Mouse (Mus musculus) retina, adult 2 months (tissue): ENCODE measurements at regions not wholly inside any gene's neighbourhood (a gene's known extent, or its start where the extent isn't known, plus 50 kb on each side); places are given as distances from the start of the nearest gene placed in this dataset.
A peak's percentile ranks its signal among the peaks of the same experiment; 100 is the strongest.

Source experiments
- DNase-seq: peaks from one replicate; pipeline ENCODE4 v3.0.0-alpha.2; 2012; ENCODE audit warnings: low read depth, low spot score

DNA sequence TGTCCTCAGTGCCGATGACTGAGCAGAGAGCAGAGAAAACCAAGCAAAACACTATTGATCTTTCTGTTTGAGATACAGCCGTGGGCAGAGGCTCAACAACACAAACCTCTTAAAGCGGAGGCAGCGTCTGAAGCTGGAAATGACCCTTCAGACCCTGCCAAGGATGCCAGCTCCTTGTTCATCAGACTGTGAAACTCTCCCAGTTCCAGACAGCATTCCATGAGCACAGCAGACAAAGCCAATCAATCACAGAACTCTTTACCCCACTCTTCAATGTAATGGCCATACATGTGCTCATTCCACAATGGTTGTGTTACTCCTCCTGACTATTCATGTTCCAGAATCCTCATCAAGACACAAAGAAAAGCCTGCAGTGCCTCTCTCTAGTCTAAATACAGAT is 73.5 kb downstream of the Tmem114 start:
- DNase-seq: no peak

- DNase-seq: no peak
Observed at GRCm38 (mm10) chr16:8349148-8349547, 75.8 kb downstream of the Tmem114 start.

- no peak for DNase-seq
Observed at GRCm38 (mm10) chr16:8348645-8349044, 76.3 kb downstream of the Tmem114 start.

- DNase-seq: no peak
Observed at GRCm38 (mm10) chr16:8345216-8345615, 79.7 kb downstream of the Tmem114 start.

- peak; percentile 4 for DNase-seq
Observed at GRCm38 (mm10) chr16:8333081-8333710, 91.7 kb downstream of the Tmem114 start.

GRCm38 (mm10) chr16:8311996-8312395 is 112.9 kb downstream of the Tmem114 start:
- DNase-seq: no peak

GRCm38 (mm10) chr16:8306389-8306788 is 118.5 kb downstream of the Tmem114 start:
- DNase-seq: no peak
